Mouse (Mus musculus): ENCODE measurements around the gene Asb2. TPM values are rescaled to one million over a fixed set of nuclear protein-coding genes. Genes with fewer than 3 reads are reported as not detected.
A peak's percentile ranks its signal among the peaks of the same experiment; 100 is the strongest.

The Asb2 gene
- polyA plus RNA-seq, 1 experiment: 1.2 TPM

DNA sequence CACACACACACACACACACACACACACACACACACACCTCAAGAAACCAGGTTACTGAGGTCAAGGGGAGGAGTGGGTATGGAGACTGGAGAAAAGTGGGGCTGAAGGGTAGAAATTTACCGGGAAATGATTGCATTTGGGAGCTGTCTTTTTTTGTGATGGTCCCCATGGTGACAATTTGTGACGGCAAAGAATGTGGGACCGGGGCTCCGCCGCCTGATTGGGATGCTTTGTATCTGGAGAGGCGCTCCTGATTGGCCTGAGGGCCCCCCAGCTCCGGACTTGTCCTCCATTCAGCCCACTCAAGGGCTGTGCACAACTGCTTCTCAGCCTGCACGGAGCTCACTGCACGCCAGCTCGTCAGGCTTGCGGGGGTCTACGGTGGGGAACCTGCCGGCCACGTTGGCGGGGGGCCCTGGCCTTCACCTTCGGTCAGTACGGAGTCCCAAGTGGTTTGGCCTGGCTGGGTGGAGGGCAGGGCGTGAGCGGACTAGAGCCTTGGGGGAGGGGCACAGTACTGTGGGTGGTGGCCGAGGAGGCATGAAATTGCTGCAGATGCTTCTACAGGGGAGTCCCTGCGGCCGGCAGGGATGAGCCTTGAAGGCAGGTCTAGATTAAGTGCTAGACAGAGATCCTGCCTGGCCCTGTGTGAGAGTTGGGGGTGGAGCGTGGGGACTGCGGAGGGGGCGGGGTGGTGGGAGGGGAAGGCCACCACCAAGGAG is 41.0 kb downstream of the Asb2 start:
- DNase-seq (ENCODE audit: low read depth): peak; percentile 88
- no peak for TF ChIP-seq POLR2A (IDR thresholded peaks at IDR 0.05; ENCODE audit: borderline replicate concordance, extremely low read depth, insufficient read depth, insufficient read length, poor library complexity, severe bottlenecking)
- TF ChIP-seq CTCF (IDR thresholded peaks at IDR 0.05; ENCODE audit: borderline replicate concordance, extremely low read depth, insufficient read depth, insufficient read length): no peak

DNA sequence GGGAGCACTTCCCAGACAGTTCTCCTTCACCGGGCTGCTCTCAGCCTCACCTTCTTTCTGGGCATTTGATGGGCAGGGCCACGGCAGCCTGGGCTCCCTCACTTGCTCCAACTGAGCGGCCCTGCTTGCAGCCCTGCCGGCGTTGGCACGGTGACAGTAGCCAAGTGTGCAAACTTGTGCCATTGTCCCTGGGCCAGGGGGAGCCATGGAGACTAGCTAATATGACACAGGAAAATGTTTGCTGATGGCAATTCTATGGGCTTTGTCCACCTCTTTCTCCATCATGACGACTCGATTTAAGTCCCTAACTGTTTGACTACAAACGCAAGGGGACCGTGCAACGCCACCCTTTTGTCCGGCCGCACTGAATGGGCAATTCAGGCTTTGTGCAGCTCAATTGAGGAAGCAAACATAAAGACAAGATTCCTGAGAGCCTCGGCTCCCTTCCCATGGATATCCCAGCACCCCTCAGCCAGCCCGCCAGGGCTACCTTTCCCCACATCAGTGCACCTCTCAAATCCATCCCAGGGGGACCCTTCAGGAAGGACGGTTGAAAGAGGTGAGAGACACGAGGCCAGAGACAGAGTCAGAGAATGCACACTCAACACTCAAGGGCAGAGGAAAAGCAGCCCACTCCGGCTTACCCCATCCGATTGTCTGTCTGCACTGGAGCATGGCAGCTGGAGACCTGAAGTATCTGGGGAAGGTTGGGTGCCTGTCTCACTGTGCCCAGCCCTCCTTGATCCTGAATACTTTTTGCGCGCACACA is 41.7 kb downstream of the Asb2 start:
- TF ChIP-seq POLR2A (IDR thresholded peaks at IDR 0.05; ENCODE audit: borderline replicate concordance, extremely low read depth, insufficient read depth, insufficient read length, poor library complexity, severe bottlenecking) (no peak), CTCF (IDR thresholded peaks at IDR 0.05; ENCODE audit: borderline replicate concordance, extremely low read depth, insufficient read depth, insufficient read length) (peak; percentile 9; the same call in 1 of the 2 replicates)
- peak; percentile 93 for DNase-seq (ENCODE audit: low read depth)

DNA sequence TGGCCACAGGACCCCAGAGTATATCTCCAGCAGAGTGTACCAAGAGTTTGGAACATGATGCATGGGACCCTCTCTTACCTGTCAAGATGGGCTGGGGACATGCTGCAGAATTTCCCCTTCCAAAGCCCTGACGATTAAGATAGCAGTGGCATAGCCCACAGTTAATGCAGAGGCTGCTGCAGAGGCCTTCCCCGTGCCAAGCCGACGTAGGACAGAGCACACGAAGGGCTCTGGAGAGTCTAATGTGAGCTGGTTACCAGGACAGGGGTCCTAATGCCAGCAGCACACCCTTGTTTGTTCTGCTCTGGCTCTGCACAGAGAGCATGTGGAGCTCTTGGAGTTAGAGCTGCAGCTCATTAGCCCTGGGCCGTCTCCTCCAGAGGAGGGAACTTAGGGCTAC is 42.5 kb downstream of the Asb2 start:
- TF ChIP-seq POLR2A (IDR thresholded peaks at IDR 0.05; ENCODE audit: borderline replicate concordance, extremely low read depth, insufficient read depth, insufficient read length, poor library complexity, severe bottlenecking) (no peak), CTCF (IDR thresholded peaks at IDR 0.05; ENCODE audit: borderline replicate concordance, extremely low read depth, insufficient read depth, insufficient read length) (no peak)
- DNase-seq (ENCODE audit: low read depth): peak; percentile 42

DNA sequence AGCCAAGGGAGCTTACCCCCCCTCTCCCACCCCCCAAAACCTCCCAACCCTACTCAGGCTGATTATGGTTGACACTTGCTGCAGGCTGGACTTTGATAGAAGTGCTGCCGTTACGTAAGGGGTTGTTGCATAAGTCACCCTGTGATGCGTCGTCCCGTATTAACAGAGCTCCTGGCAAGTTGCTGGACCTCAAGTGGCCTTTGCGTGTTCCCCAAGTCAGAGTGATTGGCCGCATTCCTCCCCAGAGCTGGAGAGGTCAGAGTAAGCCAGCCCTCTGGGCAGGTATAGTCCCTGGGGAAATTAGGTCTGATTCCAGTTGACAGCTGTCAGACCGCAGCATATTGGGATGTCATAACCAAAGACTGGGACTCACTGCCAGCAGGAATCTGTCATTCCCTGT is 43.9 kb downstream of the Asb2 start:
- TF ChIP-seq CTCF (IDR thresholded peaks at IDR 0.05; ENCODE audit: borderline replicate concordance, extremely low read depth, insufficient read depth, insufficient read length) (no peak), POLR2A (IDR thresholded peaks at IDR 0.05; ENCODE audit: borderline replicate concordance, extremely low read depth, insufficient read depth, insufficient read length, poor library complexity, severe bottlenecking) (no peak)
- peak; percentile 15 for DNase-seq (ENCODE audit: low read depth)

DNA sequence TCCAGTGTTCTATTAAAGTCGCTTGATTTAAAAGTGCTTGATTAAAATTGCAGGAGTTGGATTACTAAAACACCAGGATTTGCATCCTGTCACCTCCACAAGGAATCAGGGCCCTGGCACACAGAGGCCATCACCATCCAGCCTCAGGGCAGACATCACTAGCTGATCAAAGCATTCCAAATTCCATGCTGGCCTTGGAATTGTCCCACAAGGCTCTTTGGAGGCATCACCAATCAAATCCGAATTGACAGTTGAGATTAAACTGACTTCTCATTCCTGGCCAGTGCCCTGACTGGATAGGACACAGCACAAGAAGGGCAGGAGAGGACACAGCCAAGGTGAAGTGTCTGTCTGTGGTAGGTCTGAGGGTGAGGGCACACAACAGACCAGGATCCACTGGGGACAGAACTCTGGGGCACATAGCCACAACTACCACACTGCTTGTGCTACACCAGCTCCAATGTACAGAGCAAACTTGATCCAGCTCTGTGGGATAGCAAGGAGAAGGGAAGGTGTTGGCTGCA is 45.0 kb downstream of the Asb2 start, which contains the start of gene Fam181a:
TSS of gene Fam181a (plus strand) at position 232 of the 524 bp plus-strand sequence.
- DNase-seq (ENCODE audit: low read depth): no peak
- TF ChIP-seq POLR2A (IDR thresholded peaks at IDR 0.05; ENCODE audit: borderline replicate concordance, extremely low read depth, insufficient read depth, insufficient read length, poor library complexity, severe bottlenecking) (no peak), CTCF (IDR thresholded peaks at IDR 0.05; ENCODE audit: borderline replicate concordance, extremely low read depth, insufficient read depth, insufficient read length) (no peak)

DNA sequence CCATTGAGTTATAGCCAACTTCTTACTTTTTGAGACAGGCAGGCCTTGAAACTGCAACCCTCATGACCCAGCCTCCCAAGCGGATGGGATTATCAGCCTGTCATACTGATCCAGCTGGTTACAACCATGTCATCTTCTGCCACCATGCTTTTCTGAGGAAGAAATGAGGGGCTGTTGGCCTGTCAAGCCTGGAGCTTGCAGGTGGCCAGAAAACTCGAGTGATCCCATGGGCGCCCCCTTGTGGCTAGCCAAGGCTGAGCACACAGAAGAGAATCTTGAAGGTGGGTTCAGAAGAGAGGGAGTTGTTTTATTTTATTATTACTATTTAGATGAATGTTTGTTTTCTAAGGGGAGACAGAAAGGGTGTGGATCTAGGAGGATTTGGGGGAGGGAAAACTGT is 49.1 kb downstream of the Asb2 start:
- TF ChIP-seq POLR2A (IDR thresholded peaks at IDR 0.05; ENCODE audit: borderline replicate concordance, extremely low read depth, insufficient read depth, insufficient read length, poor library complexity, severe bottlenecking): no peak
- peak; percentile 80 for TF ChIP-seq CTCF (IDR thresholded peaks at IDR 0.05; ENCODE audit: borderline replicate concordance, extremely low read depth, insufficient read depth, insufficient read length)
- DNase-seq (ENCODE audit: low read depth): peak; percentile 63

DNA sequence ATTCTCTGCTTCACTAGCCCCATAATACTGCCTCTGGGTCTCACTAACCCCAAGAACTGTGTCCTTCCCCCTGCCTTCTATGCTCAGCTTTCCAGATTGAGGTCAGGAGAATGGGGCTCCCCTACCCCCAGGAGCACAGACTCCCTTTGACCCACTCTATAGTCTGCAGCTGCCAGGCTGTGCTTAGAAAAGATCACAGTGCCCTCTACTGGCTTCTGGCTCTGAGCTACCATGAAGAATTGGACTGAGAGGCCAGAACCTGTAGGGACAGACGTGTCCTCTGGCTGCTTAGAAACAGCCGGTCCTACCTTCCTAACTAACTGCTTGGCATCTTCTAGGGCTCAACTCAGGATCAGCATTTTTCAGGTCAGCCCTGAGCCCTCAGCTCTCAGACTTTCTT is 49.6 kb downstream of the Asb2 start:
- TF ChIP-seq POLR2A (IDR thresholded peaks at IDR 0.05; ENCODE audit: borderline replicate concordance, extremely low read depth, insufficient read depth, insufficient read length, poor library complexity, severe bottlenecking) (no peak), CTCF (IDR thresholded peaks at IDR 0.05; ENCODE audit: borderline replicate concordance, extremely low read depth, insufficient read depth, insufficient read length) (peak; percentile 55; the same call in 1 of the 2 replicates)
- DNase-seq (ENCODE audit: low read depth): peak; percentile 50

DNA sequence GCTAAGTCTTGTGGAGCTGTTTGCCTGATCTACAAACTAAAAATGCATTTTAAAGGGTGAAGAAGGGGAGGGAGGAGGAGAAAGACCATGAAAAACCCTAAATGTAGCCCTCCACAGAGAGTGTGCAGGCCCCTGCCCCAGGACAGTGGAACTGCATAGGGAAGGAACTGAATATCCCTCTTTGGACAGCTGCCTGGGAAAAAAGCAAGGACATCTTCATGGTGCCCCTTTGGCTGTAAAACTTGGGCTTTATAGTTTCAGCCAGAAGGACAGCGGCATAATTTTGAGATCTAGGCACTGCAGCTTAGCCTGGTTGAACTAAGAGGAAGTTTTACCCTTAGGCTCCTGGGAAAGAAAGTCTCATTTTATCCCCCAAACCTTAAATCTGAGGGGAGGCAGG is 52.8 kb downstream of the Asb2 start:
- TF ChIP-seq POLR2A (IDR thresholded peaks at IDR 0.05; ENCODE audit: borderline replicate concordance, extremely low read depth, insufficient read depth, insufficient read length, poor library complexity, severe bottlenecking) (no peak), CTCF (IDR thresholded peaks at IDR 0.05; ENCODE audit: borderline replicate concordance, extremely low read depth, insufficient read depth, insufficient read length) (no peak)
- DNase-seq (ENCODE audit: low read depth): no peak

DNA sequence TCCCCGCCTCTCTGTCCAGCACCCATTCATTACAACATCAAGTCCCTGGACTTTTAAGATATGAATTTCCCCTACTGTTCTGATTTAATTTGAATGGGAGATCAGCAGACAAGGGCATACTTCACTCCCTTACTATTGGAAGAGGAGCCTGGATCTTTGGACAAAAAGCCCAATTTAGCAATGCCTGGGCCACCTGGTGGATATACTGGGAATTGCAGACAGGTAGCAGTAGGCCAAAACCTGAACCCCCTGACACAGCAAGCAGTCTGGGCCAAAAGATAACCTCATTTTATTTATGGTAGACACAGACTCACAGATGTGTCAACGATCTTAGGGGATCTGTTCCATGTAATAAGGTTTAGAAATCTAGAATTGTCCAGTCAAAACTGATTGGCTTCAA is 54.2 kb downstream of the Asb2 start:
- DNase-seq (ENCODE audit: low read depth): peak; percentile 66
- TF ChIP-seq CTCF (IDR thresholded peaks at IDR 0.05; ENCODE audit: borderline replicate concordance, extremely low read depth, insufficient read depth, insufficient read length): peak; percentile 79; the same call in 1 of the 2 replicates
- TF ChIP-seq POLR2A (IDR thresholded peaks at IDR 0.05; ENCODE audit: borderline replicate concordance, extremely low read depth, insufficient read depth, insufficient read length, poor library complexity, severe bottlenecking): no peak

DNA sequence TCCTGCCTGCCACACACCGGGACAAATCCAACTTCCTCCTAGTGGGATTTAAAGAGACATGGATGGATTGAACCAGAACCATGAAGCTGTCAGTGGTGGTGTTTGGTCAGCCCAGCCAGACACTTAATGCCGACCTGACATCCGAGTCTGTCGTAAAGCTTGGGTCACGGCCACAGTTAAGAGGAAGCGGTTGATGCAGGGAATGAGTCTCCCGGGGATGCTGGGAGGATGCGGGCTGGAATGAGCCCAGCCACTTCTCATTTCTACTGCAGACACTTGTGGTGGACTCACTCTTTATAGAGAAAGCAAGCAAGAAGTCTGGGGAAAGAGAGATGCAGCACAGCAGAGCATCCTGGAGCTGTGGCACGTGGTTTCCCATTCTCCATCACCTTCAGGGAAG is 55.3 kb downstream of the Asb2 start:
- DNase-seq (ENCODE audit: low read depth): no peak
- TF ChIP-seq CTCF (IDR thresholded peaks at IDR 0.05; ENCODE audit: borderline replicate concordance, extremely low read depth, insufficient read depth, insufficient read length) (no peak), POLR2A (IDR thresholded peaks at IDR 0.05; ENCODE audit: borderline replicate concordance, extremely low read depth, insufficient read depth, insufficient read length, poor library complexity, severe bottlenecking) (no peak)

DNA sequence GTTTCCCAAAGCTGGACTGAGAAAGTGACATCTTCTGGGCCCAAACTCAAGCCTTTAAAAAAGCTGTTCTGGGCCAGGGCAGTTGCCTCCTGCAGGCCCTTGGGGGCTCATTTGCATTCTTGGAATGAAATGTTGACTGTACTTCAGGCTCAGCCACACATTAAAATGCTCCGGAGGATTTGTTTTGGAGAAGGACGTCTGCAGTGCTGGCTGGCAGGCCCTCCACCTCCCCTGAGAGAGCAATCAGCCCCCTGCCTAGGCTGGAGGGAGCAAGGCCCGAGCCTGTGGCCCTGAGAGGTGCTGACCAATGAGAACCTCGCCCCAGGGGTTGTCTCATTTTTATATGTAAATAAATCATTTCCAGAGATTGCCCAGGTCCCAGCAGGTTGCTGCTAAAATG is 59.5 kb downstream of the Asb2 start:
- DNase-seq (ENCODE audit: low read depth): peak; percentile 52
- TF ChIP-seq CTCF (IDR thresholded peaks at IDR 0.05; ENCODE audit: borderline replicate concordance, extremely low read depth, insufficient read depth, insufficient read length) (no peak), POLR2A (IDR thresholded peaks at IDR 0.05; ENCODE audit: borderline replicate concordance, extremely low read depth, insufficient read depth, insufficient read length, poor library complexity, severe bottlenecking) (no peak)
